ENCODE assay signal across 16 mouse cellular contexts in the genomic region with DNA sequence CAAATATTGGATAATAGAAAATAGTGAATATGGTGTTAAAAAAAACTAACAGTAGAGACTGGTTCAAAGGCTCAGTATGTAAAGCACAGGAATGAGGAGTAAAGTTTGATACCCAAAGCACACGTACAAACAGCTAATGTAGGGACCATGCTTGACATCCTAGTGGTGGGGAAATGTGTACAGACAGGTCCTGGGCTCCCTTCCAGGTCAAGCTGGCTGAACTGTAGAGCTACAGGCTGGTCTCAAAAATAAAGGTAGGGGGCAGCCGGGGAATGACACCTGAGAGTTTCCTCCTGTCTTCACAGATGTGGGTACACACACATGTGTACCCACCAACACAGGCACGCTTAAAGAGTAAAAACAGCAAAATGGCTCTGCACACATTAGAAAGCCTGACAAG.
"Had no signal": no experiment of that assay in that cellular context is flagged by ENCODE, and none has a peak within 500 bp of the region (broad histone marks: within the 10 kb centered on the region; RNA-seq: fewer than 3 reads in every experiment).

No protein-coding gene starts in this region.

- DNase-seq: liver, postnatal 0 days; lung, adult 2 months; lung, postnatal 14 days; lung, postnatal 36 days; right cerebral cortex, postnatal 14 days; thymus, adult 2 months; thymus, postnatal 25 days; thymus, postnatal 4 days had no signal

- H3K4me3 ChIP-seq: lung, embryonic 15.5 days; megakaryocyte, embryonic 14.5 days; midbrain, embryonic 13.5 days; midbrain, embryonic 15.5 days; neural tube, embryonic 12.5 days; stomach, embryonic 15.5 days had no signal

- H3K27ac ChIP-seq: lung, embryonic 15.5 days; macrophage; midbrain, embryonic 13.5 days; midbrain, embryonic 15.5 days; neural tube, embryonic 12.5 days; stomach, embryonic 15.5 days; stomach, postnatal 0 days had no signal
